Mouse (Mus musculus): ENCODE data around the gene Inafm2. TPM values are rescaled to one million over a fixed set of nuclear protein-coding genes. Genes with fewer than 3 reads are reported as not detected.
A peak's percentile ranks its signal among the peaks of the same experiment; 100 is the strongest.

Gene Inafm2
- polyA plus RNA-seq, 1 experiment from 2014 or later = 15.8 TPM

DNA sequence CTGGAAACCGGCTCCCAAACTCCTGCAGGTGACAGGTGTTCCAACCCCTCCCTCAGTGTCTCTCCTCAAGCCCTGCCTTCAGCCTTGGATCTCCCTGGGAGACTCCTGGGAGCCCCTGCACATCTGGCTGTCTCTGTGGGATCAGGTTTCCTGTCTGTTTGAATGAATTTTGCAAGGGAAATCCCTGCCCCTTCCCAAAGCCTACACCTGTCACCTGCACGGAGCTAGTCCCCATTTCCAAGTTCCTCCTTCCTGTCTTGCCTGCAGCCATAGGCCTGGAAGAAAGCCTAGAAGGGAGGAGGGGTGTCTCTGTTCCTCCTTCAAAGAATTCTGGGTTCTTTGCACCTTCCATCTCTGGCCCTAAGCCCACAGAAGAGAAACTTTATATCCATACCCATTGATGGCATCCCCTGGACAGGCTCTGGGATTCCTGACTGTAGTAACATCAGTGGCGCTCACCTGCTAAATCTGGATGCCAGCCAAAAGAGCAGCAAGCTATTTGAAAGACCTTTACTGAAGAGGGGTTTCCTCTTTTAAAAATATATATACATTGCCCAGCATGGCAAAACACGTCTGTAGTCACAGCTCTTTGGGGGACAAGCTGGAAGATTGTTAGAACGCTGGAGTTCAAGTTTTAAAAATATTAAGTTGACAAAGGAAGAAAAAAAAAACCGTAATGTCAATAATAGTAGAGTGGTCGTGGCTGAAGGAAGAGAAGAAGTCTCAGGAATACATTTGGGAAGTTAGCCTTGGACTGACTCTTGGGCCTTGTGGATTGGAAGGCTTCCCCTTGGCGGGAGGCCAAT, 15.5 kb upstream of the Inafm2 start:
- Histone ChIP-seq H3K27me3 (replicated peaks; ENCODE audit: low read depth, poor library complexity, severe bottlenecking) (peaks cover 87% of the 10 kb centered on the region), H3K27ac (replicated peaks) (no peak overlapping the region), H3K36me3 (replicated peaks) (no peaks in the 10 kb centered on the region), H3K4me3 (no peak overlapping the region), H3K4me1 (peaks cover 15% of the 10 kb centered on the region), H3K9me3 (no peaks in the 10 kb centered on the region)
- no peak for DNase-seq (ENCODE audit: low spot score)
- 26% methylated on average over 8 of the region's 8 CpGs for WGBS

DNA sequence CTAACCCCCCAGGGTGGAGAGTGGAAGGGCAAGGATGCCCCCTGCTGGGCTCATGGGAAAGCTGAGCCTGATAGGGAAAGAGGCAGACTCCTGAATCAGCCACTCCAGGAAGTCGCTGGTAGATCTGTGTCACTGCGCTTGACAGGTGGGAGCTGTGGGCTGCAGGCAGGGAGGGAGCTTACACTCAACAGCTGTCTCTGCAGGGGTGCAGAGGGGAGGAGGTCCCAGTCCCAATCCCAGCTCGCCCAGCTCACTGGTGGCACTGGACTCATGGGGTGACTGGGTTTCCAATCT, 15.0 kb upstream of the Inafm2 start:
- DNase-seq (ENCODE audit: low spot score) = peak; percentile 58
- Histone ChIP-seq H3K27me3 (replicated peaks; ENCODE audit: low read depth, poor library complexity, severe bottlenecking) (peaks cover 81% of the 10 kb centered on the region), H3K4me3 (no peak overlapping the region), H3K36me3 (replicated peaks) (no peaks in the 10 kb centered on the region), H3K9me3 (no peaks in the 10 kb centered on the region), H3K4me1 (peaks cover 15% of the 10 kb centered on the region), H3K27ac (replicated peaks) (no peak overlapping the region)
- 12% methylated on average over 3 of the region's 3 CpGs for WGBS

DNA sequence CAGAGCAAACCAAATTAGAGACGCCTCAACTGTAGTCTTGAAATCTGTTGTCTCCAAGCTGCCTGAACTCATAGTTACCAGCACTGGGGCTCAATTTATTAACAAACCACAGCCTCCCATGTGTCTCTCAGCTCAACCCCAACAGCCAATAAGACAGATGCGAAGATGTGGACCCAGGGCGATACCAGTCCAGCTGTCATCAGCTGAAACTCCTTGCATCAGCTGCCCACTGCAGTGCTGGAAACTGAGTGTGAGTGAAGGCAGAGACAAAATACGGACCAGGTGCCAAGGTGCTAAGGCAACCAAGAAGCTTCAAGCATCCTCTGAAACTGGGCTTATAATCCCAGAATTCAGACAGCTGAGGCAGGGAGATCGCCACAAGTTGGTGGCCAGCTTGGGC, 13.6 kb upstream of the Inafm2 start:
- peaks cover 79% of the 10 kb centered on the region for H3K27me3 ChIP-seq (replicated peaks; ENCODE audit: low read depth, poor library complexity, severe bottlenecking)
- WGBS = 89% methylated on average over 5 of the region's 5 CpGs
- no peak for DNase-seq (ENCODE audit: low spot score)
- no peaks in the 10 kb centered on the region for H3K36me3 ChIP-seq (replicated peaks)
- no peak overlapping the region for H3K4me3 ChIP-seq
- no peaks in the 10 kb centered on the region for H3K9me3 ChIP-seq
- H3K4me1 ChIP-seq = peaks cover 15% of the 10 kb centered on the region
- no peak overlapping the region for H3K27ac ChIP-seq (replicated peaks)

DNA sequence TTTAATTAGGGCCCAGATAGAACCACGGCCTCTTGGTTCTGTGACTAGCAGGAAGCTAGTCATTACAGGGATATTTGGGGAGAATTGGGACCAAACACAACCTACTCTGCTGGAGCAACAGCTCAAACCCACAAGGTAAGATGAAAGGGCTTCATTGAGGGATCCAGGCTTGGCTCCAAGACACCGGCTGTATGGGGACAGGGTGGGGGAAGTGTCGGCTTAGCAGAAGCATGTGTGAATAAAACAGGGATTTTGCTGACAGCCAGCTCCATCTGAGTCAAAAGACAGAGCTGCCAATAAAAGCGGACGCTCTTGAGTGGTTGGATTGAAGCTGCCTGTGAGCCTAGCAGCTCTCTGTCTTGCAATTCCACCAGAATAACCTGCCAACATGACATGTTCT, 12.2 kb upstream of the Inafm2 start:
- Histone ChIP-seq H3K27ac (replicated peaks) (no peak overlapping the region), H3K36me3 (replicated peaks) (no peaks in the 10 kb centered on the region), H3K4me1 (peaks cover 10% of the 10 kb centered on the region), H3K27me3 (replicated peaks; ENCODE audit: low read depth, poor library complexity, severe bottlenecking) (peaks cover 66% of the 10 kb centered on the region), H3K9me3 (no peaks in the 10 kb centered on the region), H3K4me3 (no peak overlapping the region)
- WGBS = 59% methylated on average over 5 of the region's 5 CpGs
- no peak for DNase-seq (ENCODE audit: low spot score)

DNA sequence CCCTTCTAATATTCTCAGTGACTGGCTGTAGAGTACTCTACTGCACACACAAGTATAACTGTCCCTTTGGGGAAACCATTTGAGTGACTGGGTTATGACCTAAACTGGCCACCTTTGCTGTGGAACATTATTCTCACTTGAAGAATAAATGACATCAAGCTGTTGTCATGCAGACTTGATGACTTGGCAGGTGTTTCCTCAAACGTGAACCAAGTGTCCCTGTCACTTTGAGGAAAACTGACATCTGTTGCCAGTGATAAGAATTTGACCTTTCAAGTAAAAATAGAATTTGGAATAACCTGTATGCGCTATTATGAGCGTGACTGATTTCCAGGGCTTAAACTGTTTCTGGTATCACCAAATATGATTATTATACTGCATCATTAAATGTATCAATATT, 5.2 kb upstream of the Inafm2 start:
- 68% methylated on average over 3 of the region's 3 CpGs for WGBS
- Histone ChIP-seq H3K9me3 (no peaks in the 10 kb centered on the region), H3K27me3 (replicated peaks; ENCODE audit: low read depth, poor library complexity, severe bottlenecking) (peaks cover 40% of the 10 kb centered on the region), H3K36me3 (replicated peaks) (no peaks in the 10 kb centered on the region), H3K4me1 (peaks cover 10% of the 10 kb centered on the region), H3K27ac (replicated peaks) (no peak overlapping the region), H3K4me3 (no peak overlapping the region)
- DNase-seq (ENCODE audit: low spot score) = no peak

DNA sequence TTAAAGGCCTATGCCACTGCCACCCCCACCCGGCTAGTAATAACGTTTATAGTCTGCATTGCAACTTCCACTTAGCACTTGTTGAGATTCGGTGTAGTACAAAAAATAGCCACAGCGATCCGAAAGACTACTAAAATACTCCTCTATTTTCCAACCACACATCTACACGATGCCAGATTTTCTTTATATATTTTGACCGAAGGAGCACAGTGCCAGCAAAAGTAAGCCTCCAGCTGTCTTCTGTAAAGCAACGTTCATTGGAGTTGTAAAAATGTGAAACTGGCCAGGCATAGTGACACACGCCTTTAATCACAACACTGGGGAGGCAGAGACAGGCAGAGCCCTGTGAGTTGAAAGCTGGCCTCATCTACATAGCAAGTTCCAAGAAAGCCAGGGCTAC, 4.4 kb upstream of the Inafm2 start:
- WGBS = 75% methylated on average over 9 of the region's 9 CpGs
- Histone ChIP-seq H3K9me3 (no peaks in the 10 kb centered on the region), H3K27ac (replicated peaks) (no peak overlapping the region), H3K4me1 (peaks cover 15% of the 10 kb centered on the region), H3K36me3 (replicated peaks) (no peaks in the 10 kb centered on the region), H3K4me3 (no peak overlapping the region), H3K27me3 (replicated peaks; ENCODE audit: low read depth, poor library complexity, severe bottlenecking) (peaks cover 36% of the 10 kb centered on the region)
- DNase-seq (ENCODE audit: low spot score) = no peak

DNA sequence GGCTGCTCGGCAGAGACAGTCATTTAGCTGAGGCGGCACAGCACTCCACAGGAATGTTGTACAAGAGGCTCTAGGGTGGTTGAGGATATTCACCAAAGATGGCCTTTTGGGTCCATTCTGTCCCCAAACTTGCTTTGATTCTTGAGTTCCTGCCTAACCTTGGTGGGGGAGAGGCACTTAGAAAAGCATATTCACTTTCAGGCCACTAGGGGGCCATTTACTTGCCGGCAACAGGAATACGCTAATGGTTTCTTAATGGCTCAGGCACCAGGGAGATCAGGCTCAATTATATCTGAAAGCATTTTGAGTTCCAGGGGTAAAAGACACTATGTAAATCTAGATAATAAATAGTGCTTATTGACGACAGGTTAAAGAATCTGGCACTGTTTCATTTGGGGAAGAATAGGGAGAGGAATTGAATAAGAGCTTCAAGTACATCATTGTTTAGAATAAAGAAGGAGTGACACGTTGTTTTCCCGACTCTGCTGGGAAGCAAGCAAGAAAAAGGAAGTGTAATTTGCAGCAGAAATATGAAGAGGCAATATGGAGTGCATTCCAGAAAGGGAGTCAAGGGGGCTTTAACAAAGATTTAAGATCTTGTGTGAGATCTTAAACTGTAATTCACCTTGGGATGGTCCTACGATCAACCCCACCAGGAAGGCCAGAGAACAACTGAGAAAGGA, 2.2 kb upstream of the Inafm2 start:
- Histone ChIP-seq H3K27ac (replicated peaks) (no peak overlapping the region), H3K9me3 (no peaks in the 10 kb centered on the region), H3K4me3 (no peak overlapping the region), H3K36me3 (replicated peaks) (no peaks in the 10 kb centered on the region), H3K27me3 (replicated peaks; ENCODE audit: low read depth, poor library complexity, severe bottlenecking) (peaks cover 53% of the 10 kb centered on the region), H3K4me1 (peaks cover 31% of the 10 kb centered on the region)
- WGBS = 34% methylated on average over 8 of the region's 8 CpGs
- DNase-seq (ENCODE audit: low spot score) = peak; percentile 37

DNA sequence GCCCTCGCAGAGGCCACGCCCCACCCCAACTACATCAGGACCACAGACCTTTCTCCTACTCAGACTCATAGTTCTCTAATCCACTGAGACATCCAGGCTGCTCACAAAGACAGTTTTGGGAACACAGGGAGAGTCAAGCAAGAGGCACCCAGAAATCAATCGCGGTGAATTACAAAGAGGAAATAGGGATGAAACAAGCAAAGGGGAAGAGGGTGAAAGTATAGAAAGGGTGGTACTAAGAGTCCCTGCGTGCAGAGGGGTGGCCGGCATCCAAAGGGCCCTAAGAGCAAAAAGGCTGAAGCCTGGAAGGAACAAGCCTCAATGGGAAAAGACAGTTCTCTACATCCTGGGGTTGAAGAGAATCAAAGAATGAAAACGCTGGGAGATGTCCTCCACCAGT, 937 bp upstream of the Inafm2 start:
- no peak for DNase-seq (ENCODE audit: low spot score)
- peaks cover 43% of the 10 kb centered on the region for H3K4me1 ChIP-seq
- WGBS = 2% methylated on average over 7 of the region's 7 CpGs
- H3K4me3 ChIP-seq = peak overlapping the region; percentile 92
- no peaks in the 10 kb centered on the region for H3K9me3 ChIP-seq
- no peak overlapping the region for H3K27ac ChIP-seq (replicated peaks)
- H3K27me3 ChIP-seq (replicated peaks; ENCODE audit: low read depth, poor library complexity, severe bottlenecking) = peaks cover 66% of the 10 kb centered on the region
- peaks cover 9% of the 10 kb centered on the region for H3K36me3 ChIP-seq (replicated peaks)

DNA sequence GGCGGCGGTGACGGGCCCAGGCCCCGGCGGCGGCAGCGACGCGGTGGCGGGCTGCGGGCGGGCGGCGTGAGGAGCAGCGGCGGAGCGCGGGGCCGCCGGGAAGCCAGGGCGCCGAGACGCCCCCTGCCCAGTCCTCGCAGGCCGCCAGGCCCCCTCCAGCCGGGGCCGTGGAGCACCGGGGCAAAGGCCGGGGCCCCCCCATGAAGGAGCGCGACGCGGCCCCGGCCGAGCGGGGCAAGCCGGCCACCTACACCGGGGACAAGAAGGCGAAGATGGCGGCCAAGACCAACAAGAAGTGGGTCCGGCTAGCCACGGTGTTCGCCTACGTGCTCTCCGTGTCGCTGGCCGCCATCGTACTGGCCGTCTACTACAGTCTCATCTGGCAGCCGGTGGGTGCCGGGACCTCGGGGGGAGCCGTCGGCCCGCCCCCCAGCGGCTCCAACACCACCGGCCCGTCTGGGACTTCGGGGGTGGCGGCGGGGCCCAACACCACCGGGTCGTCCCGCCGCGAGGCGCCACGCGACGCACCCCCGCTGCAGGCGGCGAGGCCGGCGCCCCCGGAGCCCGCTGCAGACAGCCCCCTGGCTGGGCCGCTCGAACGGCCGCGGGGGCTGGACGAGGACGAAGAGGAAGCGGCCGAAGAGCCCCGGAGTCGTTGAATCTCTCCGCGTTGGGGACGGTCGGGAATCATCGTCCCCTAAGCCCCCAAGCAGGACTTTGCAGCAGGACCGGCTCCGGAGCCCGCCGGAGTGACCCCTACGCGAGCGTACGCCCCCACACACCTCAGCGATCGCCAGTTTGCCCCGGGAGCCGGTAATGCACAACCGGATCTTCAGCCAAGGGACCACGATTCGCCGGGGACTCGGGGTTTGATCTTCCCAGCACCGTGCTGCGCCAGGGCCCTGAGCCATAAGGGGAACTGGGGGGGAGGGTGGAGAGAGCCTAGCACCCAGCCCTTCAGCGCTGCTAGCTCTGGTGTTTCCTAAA, 650 bp downstream of the Inafm2 start:
- H3K27me3 ChIP-seq (replicated peaks; ENCODE audit: low read depth, poor library complexity, severe bottlenecking) = peaks cover 75% of the 10 kb centered on the region

DNA sequence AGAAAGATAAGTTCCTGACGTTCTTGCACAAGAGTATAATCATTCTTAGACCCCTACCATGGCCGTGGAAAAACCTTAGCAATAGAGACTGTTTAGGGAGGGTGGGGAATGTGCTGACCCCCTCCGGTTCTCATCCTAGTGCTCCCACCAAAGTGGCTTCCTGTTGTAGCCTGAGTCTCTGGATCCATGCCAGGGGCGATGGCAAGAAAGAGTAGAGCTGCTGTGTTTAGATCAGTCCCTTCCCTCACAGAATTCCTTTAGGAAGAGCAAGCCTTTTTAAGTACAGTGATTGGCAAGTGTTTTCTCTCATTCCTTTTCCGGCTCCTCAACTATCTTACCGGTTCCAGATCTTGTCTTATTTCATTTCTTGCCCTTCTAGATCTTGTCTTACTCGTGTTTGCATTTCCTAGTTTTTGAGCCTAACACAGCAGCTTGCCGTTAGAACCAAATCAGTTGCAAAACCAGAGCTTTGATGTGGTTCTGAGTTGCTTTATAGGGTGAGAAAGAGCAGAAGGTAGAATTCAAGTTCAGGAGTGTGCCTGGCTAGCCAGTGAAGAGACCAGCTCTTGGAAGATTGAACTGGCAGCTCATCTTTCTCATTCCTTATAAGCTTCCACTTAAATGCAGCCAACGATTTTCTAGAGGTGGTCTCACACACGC, 1.9 kb downstream of the Inafm2 start:
- H3K9me3 ChIP-seq = no peaks in the 10 kb centered on the region
- peaks cover 14% of the 10 kb centered on the region for H3K36me3 ChIP-seq (replicated peaks)
- WGBS = 41% methylated on average over 10 of the region's 10 CpGs
- H3K27me3 ChIP-seq (replicated peaks; ENCODE audit: low read depth, poor library complexity, severe bottlenecking) = peaks cover 70% of the 10 kb centered on the region
- no peak for DNase-seq (ENCODE audit: low spot score)
- no peak overlapping the region for H3K27ac ChIP-seq (replicated peaks)
- peaks cover 61% of the 10 kb centered on the region for H3K4me1 ChIP-seq
- peak overlapping the region; percentile 92 for H3K4me3 ChIP-seq

More for the DNA sequence above, 650 bp downstream of the Inafm2 start:
- Histone ChIP-seq H3K36me3 (replicated peaks) (peaks cover 14% of the 10 kb centered on the region), H3K27ac (replicated peaks) (peak overlapping the region; percentile 87), H3K9me3 (no peaks in the 10 kb centered on the region), H3K4me1 (peaks cover 52% of the 10 kb centered on the region), H3K4me3 (peak overlapping the region; percentile 92)
- under 1% methylated on average over 113 of the region's 113 CpGs for WGBS
- peak; percentile 71 for DNase-seq (ENCODE audit: low spot score)

DNA sequence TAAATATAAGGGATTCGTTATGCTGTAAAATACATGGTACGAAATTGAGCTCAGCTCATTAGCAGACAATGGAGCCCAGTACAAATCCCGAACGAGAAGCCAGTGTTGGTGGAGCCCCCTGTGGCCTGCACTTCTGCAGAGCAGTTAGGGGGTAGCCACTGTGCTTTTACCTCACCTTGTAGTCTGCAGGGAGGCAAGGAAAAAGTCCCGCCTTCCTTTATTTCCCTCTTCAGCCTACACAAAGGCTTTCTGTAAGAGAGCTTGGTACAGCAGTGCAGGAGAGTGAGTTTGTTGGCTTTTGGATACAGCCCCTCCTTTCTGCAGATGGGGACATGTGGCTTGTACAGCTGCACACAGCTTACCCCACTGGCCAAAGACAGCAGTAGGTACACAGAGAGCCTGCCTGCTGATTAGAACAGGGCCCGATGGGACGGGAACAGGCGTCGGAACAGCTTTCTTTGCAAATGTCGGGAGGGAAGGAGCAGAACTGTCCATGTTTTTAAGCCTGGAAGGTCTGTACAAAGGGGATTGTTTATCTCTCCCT, 3.9 kb downstream of the Inafm2 start:
- WGBS = 30% methylated on average over 10 of the region's 10 CpGs
- H3K27me3 ChIP-seq (replicated peaks; ENCODE audit: low read depth, poor library complexity, severe bottlenecking) = peaks cover 52% of the 10 kb centered on the region

DNA sequence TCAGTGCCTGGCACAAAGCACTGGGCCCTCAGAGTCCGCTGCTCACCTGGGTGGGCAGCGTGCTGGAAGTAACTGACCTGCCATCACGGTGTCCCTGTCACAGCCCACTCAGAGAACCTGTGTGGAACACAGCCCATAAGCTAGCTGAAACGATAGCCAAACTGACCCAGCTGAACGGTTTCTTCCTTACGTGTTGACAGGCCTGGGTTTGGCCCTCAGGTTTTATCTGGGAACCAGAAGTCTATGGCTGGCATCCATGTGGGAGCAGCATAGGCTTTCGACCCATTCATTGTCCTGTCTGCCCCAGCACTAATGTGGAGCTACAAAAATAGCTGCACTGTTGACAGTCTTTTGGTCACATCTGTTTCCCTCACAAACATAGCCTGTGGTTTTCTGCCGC, 4.9 kb downstream of the Inafm2 start:
- Histone ChIP-seq H3K36me3 (replicated peaks) (peaks cover 14% of the 10 kb centered on the region), H3K27me3 (replicated peaks; ENCODE audit: low read depth, poor library complexity, severe bottlenecking) (peaks cover 44% of the 10 kb centered on the region), H3K4me1 (peaks cover 51% of the 10 kb centered on the region), H3K9me3 (no peaks in the 10 kb centered on the region), H3K27ac (replicated peaks) (no peak overlapping the region), H3K4me3 (no peak overlapping the region)
- DNase-seq (ENCODE audit: low spot score) = no peak
- 88% methylated on average over 8 of the region's 8 CpGs for WGBS

More for the DNA sequence above, 3.9 kb downstream of the Inafm2 start:
- Histone ChIP-seq H3K4me1 (peaks cover 62% of the 10 kb centered on the region), H3K9me3 (no peaks in the 10 kb centered on the region), H3K36me3 (replicated peaks) (peaks cover 14% of the 10 kb centered on the region), H3K27ac (replicated peaks) (no peak overlapping the region), H3K4me3 (0 out of 2 replicates have a peak overlapping the region, but pooled peaks have one; percentile 5)
- DNase-seq (ENCODE audit: low spot score) = no peak
